Mouse (Mus musculus) thymus, adult 2 months (tissue): ENCODE measurements around the gene Gm17428.

ENCODE experiments used
- CTCF ChIP-seq: fragments of 200-500 bp; IDR thresholded peaks from 2 replicates; pipeline ENCODE4 v1.5.1; 2012; ENCODE audit warnings: mild to moderate bottlenecking, control low read depth, low read length, moderate library complexity, borderline replicate concordance; ENCODE audit not compliant: control insufficient read depth, poor library complexity, insufficient read depth; ENCODE audit errors: extremely low read depth
- POLR2A ChIP-seq: fragments of 200-500 bp; IDR thresholded peaks from 2 replicates; pipeline ENCODE4 v1.6.1; 2012; ENCODE audit warnings: mild to moderate bottlenecking, low read length, control low read depth, moderate library complexity; ENCODE audit not compliant: control insufficient read depth, poor library complexity, insufficient read depth; ENCODE audit errors: extremely low read depth

GRCm38 (mm10) chr14:54976633-54977032, at the start of gene Gm17428:
- no peak for TF ChIP-seq POLR2A
- no peak for TF ChIP-seq CTCF
